Comparison of ENCODE assay signal across 9 mouse cellular contexts in genomic region chr11:101079746-101080145, GRCm38 (mm10). TPM values are rescaled to one million over a fixed set of nuclear protein-coding genes. Genes with fewer than 3 reads are reported as not detected.
DNase-seq lines count a peak whose midpoint lies in the region; ATAC-seq and TF ChIP-seq lines count a peak whose summit lies in the region.
"Had no signal": no experiment of that assay in that cellular context is flagged by ENCODE, and none has a peak within 500 bp of the region (broad histone marks: within the 10 kb centered on the region; RNA-seq: fewer than 3 reads in every experiment).

No protein-coding gene starts in this region.

- no peak for ATAC-seq in midbrain, embryonic 15.5 days (replicated peaks)
- no peak for ATAC-seq in midbrain, postnatal 0 days (ENCODE audit: low FRiP score)
- ATAC-seq in limb, embryonic 12.5 days (ENCODE audit: insufficient number of reproducible peaks, insufficient read depth, low FRiP score, low TSS enrichment, low read depth): no peak

- DNase-seq in heart, adult 11 months: peak; percentile 88
- no peak for DNase-seq in heart, postnatal 4 days
- DNase-seq in midbrain, postnatal 0 days (ENCODE audit: low spot score): no peak
- DNase-seq in left cerebral cortex, postnatal 14 days (ENCODE audit: low spot score in 2 of 2): no peak
- no peak for DNase-seq in spleen, postnatal 10 days (ENCODE audit: low spot score in 2 of 2)
- no peak for DNase-seq in adipocyte (ENCODE audit: low spot score)

- H3K27me3 ChIP-seq in midbrain, embryonic 15.5 days (replicated peaks): peaks cover 46% of the 10 kb centered on the region
- H3K27me3 ChIP-seq in midbrain, postnatal 0 days (ENCODE audit: insufficient read depth, low read length): peaks cover 29% of the 10 kb centered on the region
- peaks cover 62% of the 10 kb centered on the region for H3K27me3 ChIP-seq in limb, embryonic 12.5 days

- no peaks in the 10 kb centered on the region for H3K9me3 ChIP-seq in midbrain, embryonic 15.5 days
- no peaks in the 10 kb centered on the region for H3K9me3 ChIP-seq in midbrain, postnatal 0 days (ENCODE audit: low read length)
- H3K9me3 ChIP-seq in limb, embryonic 12.5 days: no peaks in the 10 kb centered on the region
- H3K9me3 ChIP-seq: midbrain, embryonic 12.5 days had no signal

- H3K4me1 ChIP-seq in midbrain, embryonic 15.5 days: peaks cover 20% of the 10 kb centered on the region
- peaks cover 8% of the 10 kb centered on the region; the same call in 1 of the 2 replicates for H3K4me1 ChIP-seq in midbrain, postnatal 0 days (ENCODE audit: insufficient read depth, low read length)
- peaks cover 14% of the 10 kb centered on the region for H3K4me1 ChIP-seq in limb, embryonic 12.5 days (replicated peaks)

- peak overlapping the region; percentile 11; the same call in 1 of the 2 replicates for H3K4me3 ChIP-seq in midbrain, embryonic 15.5 days
- no peak overlapping the region for H3K4me3 ChIP-seq in midbrain, postnatal 0 days (ENCODE audit: low read depth, low read length)
- peak overlapping the region; percentile 16; the same call in 1 of the 2 replicates for H3K4me3 ChIP-seq in limb, embryonic 12.5 days (replicated peaks)
- H3K4me3 ChIP-seq: midbrain, embryonic 12.5 days had no signal

- no peak overlapping the region for H3K27ac ChIP-seq in midbrain, embryonic 15.5 days
- H3K27ac ChIP-seq in midbrain, postnatal 0 days (ENCODE audit: low read depth, low read length): no peak overlapping the region
- no peak overlapping the region for H3K27ac ChIP-seq in limb, embryonic 12.5 days
- H3K27ac ChIP-seq: midbrain, embryonic 12.5 days had no signal

- H3K9ac ChIP-seq in midbrain, embryonic 15.5 days: no peak overlapping the region
- no peak overlapping the region for H3K9ac ChIP-seq in midbrain, postnatal 0 days (replicated peaks; ENCODE audit: low read length, poor library complexity, severe bottlenecking)
- H3K9ac ChIP-seq in limb, embryonic 12.5 days (replicated peaks): no peak overlapping the region
- H3K9ac ChIP-seq: midbrain, embryonic 12.5 days had no signal

- no peak for TF ChIP-seq CTCF in midbrain, postnatal 0 days (IDR thresholded peaks at IDR 0.05)

- H3K36me3 ChIP-seq in midbrain, embryonic 15.5 days (replicated peaks): no peaks in the 10 kb centered on the region
- peaks cover 4% of the 10 kb centered on the region; the same call in 1 of the 2 replicates for H3K36me3 ChIP-seq in midbrain, postnatal 0 days (ENCODE audit: insufficient read depth, low read length)
- H3K36me3 ChIP-seq in limb, embryonic 12.5 days: peaks cover 2% of the 10 kb centered on the region

- WGBS in midbrain, embryonic 15.5 days: 4% methylated on average over 27 of the region's 27 CpGs
- 8% methylated on average over 27 of the region's 27 CpGs for WGBS in midbrain, postnatal 0 days
- 3% methylated on average over 27 of the region's 27 CpGs for WGBS in limb, embryonic 12.5 days

- no peak overlapping the region; the same call in 1 of the 2 replicates for H3K4me2 ChIP-seq in midbrain, embryonic 15.5 days
- no peak overlapping the region for H3K4me2 ChIP-seq in midbrain, postnatal 0 days (ENCODE audit: low read depth, low read length, poor library complexity, severe bottlenecking)
- peak overlapping the region; percentile 11 for H3K4me2 ChIP-seq in limb, embryonic 12.5 days
- H3K4me2 ChIP-seq: midbrain, embryonic 12.5 days had no signal

- intact Hi-C loops in left cerebral cortex, postnatal 14 days (cut with DNase I): no loop called here

RNA-seq across cellular contexts. Expression of gene Hsd17b1, which starts 1.5 kb away (rescaled TPM):
- total RNA-seq in heart, postnatal 4 days (2021): not detected
- 0.37 and 0.63 TPM in 2 replicates for polyA plus RNA-seq in midbrain, embryonic 15.5 days (2015; fragmentation: Nextera tagmentation; extraction: Ambion mirVana)
- 0.27 TPM in 1 of 2 replicates, not detected in the other for total RNA-seq in midbrain, postnatal 0 days (2014; rRNA removed)
- not detected in 2 replicates for polyA plus RNA-seq in midbrain, postnatal 0 days (2015; fragmentation: Nextera tagmentation; extraction: Ambion mirVana)
- polyA plus RNA-seq in limb, embryonic 12.5 days (2016; fragmentation: Nextera tagmentation; extraction: Ambion mirVana): not detected in 2 replicates
- 1 to 10 TPM in 1 of 2 experiments, under 1 TPM in 1; 0.42 to 1.1 TPM for total RNA-seq in left cerebral cortex, postnatal 14 days (2021)

RNA-seq across cellular contexts. Expression of gene Coasy, which starts 2.6 kb away (rescaled TPM):
- total RNA-seq in heart, postnatal 4 days (2021): 10 to 100 TPM; 15.4 to 16.2 TPM
- polyA plus RNA-seq in midbrain, embryonic 15.5 days (2015; fragmentation: Nextera tagmentation; extraction: Ambion mirVana): 43.3 and 47.1 TPM in 2 replicates
- total RNA-seq in midbrain, postnatal 0 days (2014; rRNA removed): 41.8 and 48.7 TPM in 2 replicates
- polyA plus RNA-seq in midbrain, postnatal 0 days (2015; fragmentation: Nextera tagmentation; extraction: Ambion mirVana): 31.5 and 34.1 TPM in 2 replicates
- polyA plus RNA-seq in limb, embryonic 12.5 days (2016; fragmentation: Nextera tagmentation; extraction: Ambion mirVana): 43.6 and 46.5 TPM in 2 replicates
- total RNA-seq in left cerebral cortex, postnatal 14 days (2021): 10 to 100 TPM; 31.1 to 32.0 TPM

RNA-seq across cellular contexts. Expression of gene Mlx, which starts 7.3 kb away (rescaled TPM):
- total RNA-seq in heart, postnatal 4 days (2021): 10 to 100 TPM; 17.5 to 17.7 TPM
- polyA plus RNA-seq in midbrain, embryonic 15.5 days (2015; fragmentation: Nextera tagmentation; extraction: Ambion mirVana): 103 and 107 TPM in 2 replicates
- total RNA-seq in midbrain, postnatal 0 days (2014; rRNA removed): 60.7 and 61.3 TPM in 2 replicates
- polyA plus RNA-seq in midbrain, postnatal 0 days (2015; fragmentation: Nextera tagmentation; extraction: Ambion mirVana): 64.1 and 67.8 TPM in 2 replicates
- polyA plus RNA-seq in limb, embryonic 12.5 days (2016; fragmentation: Nextera tagmentation; extraction: Ambion mirVana): 40.4 and 43.1 TPM in 2 replicates
- total RNA-seq in left cerebral cortex, postnatal 14 days (2021): 10 to 100 TPM; 44.9 to 49.9 TPM

RNA-seq across cellular contexts. Expression of gene Naglu, which starts 9.9 kb away (rescaled TPM):
- 10 to 100 TPM in 1 of 2 experiments, 1 to 10 TPM in 1; 9.0 to 10.1 TPM for total RNA-seq in heart, postnatal 4 days (2021)
- polyA plus RNA-seq in midbrain, embryonic 15.5 days (2015; fragmentation: Nextera tagmentation; extraction: Ambion mirVana): 13.7 and 15.5 TPM in 2 replicates
- 20.9 and 22.2 TPM in 2 replicates for total RNA-seq in midbrain, postnatal 0 days (2014; rRNA removed)
- 16.0 and 16.6 TPM in 2 replicates for polyA plus RNA-seq in midbrain, postnatal 0 days (2015; fragmentation: Nextera tagmentation; extraction: Ambion mirVana)
- 8.0 and 8.1 TPM in 2 replicates for polyA plus RNA-seq in limb, embryonic 12.5 days (2016; fragmentation: Nextera tagmentation; extraction: Ambion mirVana)
- total RNA-seq in left cerebral cortex, postnatal 14 days (2021): 10 to 100 TPM in 1 of 2 experiments, 1 to 10 TPM in 1; 7.3 to 11.9 TPM

RNA-seq across cellular contexts. Expression of gene Psmc3ip, which starts 15.5 kb away (rescaled TPM):
- total RNA-seq in heart, postnatal 4 days (2021): 10 to 100 TPM; 11.7 to 13.6 TPM
- polyA plus RNA-seq in midbrain, embryonic 15.5 days (2015; fragmentation: Nextera tagmentation; extraction: Ambion mirVana): 18.3 and 20.3 TPM in 2 replicates
- 5.3 and 6.9 TPM in 2 replicates for total RNA-seq in midbrain, postnatal 0 days (2014; rRNA removed)
- 8.9 and 10.3 TPM in 2 replicates for polyA plus RNA-seq in midbrain, postnatal 0 days (2015; fragmentation: Nextera tagmentation; extraction: Ambion mirVana)
- 54.3 and 55.7 TPM in 2 replicates for polyA plus RNA-seq in limb, embryonic 12.5 days (2016; fragmentation: Nextera tagmentation; extraction: Ambion mirVana)
- 1 to 10 TPM; 3.7 to 4.0 TPM for total RNA-seq in left cerebral cortex, postnatal 14 days (2021)
